Mouse (Mus musculus): Measurements from ENCODE around the gene Lrrc61.

- TF ChIP-seq POLR2A (IDR thresholded peaks at IDR 0.05; ENCODE audit: insufficient read depth, low read length): no peak
- no peak for TF ChIP-seq CTCF (IDR thresholded peaks at IDR 0.05; ENCODE audit: low read depth, low read length)
These were observed 14.6 kb downstream of the Lrrc61 start for GRCm38 (mm10) chr6:48569065-48569807.

Data from ES-Bruce4 (cell line).